Mouse (Mus musculus): ENCODE measurements at regions not wholly inside any gene's neighbourhood (a gene's known extent, or its start where the extent isn't known, plus 50 kb on each side); places are given as distances from the start of the nearest gene placed in this dataset.

DNA sequence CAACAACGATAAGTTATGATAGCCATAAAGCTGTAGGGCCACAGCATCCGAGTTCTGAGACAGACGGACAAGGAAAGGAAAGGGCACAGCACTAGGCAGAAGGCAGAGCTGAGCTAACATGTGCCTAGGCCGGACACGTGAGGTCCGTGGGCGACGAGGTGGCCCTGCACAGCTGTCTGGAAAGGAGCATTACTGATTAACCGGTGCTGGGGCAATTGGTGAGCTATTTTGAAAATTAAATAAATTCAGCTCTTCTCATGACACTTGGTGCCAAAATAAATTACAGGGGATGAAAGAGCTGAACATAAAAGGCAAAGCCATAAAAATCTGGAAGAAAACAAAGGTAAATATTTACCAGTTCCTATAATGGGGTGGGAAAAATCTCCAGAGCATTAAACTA, 65.9 kb upstream of the Tle3 start:
- no peak for TF ChIP-seq CTCF (IDR thresholded peaks at IDR 0.05; ENCODE audit: extremely low read depth, insufficient read length, insufficient replicate concordance, low read depth, low read length)
- no peak for TF ChIP-seq POLR2A (IDR thresholded peaks at IDR 0.05; ENCODE audit: low read depth, low read length)
